Mouse (Mus musculus) ES-E14 (cell line): ENCODE results near the gene Ndufs4.

Experiments
- CHD2 ChIP-seq: IDR thresholded peaks from 2 replicates; pipeline ENCODE4 v1.6.1; 2014; ENCODE audit warnings: mild to moderate bottlenecking, low read depth, low read length, inconsistent platforms
- MAFK ChIP-seq: IDR thresholded peaks from 2 replicates; pipeline ENCODE4 v1.6.1; 2014; ENCODE audit warnings: mild to moderate bottlenecking, low read depth, low read length, inconsistent platforms; ENCODE audit not compliant: insufficient read depth
- ZC3H11A ChIP-seq: IDR thresholded peaks from 2 replicates; pipeline ENCODE4 v1.6.1; 2012; ENCODE audit warnings: low read depth, mild to moderate bottlenecking, inconsistent platforms, low read length, borderline replicate concordance
- ZNF384 ChIP-seq: IDR thresholded peaks from 2 replicates; pipeline ENCODE4 v1.6.1; 2012; ENCODE audit warnings: low read depth, low read length, inconsistent platforms

DNA sequence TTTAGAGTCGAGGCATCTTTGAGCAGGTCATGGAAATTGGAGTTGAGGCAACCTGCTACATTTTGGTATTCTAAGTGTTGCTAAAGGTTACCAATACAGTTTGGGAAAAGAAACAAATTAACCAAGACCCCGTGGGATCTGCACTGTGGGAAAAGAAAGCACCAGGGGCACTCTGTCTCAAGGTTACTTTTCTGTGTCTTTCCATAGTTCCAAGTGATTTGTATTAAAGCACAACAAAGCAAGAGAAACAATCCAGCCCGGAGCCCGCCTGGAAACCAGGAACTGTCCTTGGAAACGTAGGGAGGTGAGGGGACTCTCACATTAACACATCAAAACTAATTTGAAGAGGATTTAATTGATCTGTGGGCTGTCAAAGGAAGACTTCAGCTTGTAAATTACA lies 18.8 kb upstream of the Ndufs4 start:
- TF ChIP-seq CHD2 (no peak), MAFK (no peak), ZC3H11A (no peak), ZNF384 (no peak)
